Mouse (Mus musculus) adrenal gland, postnatal 25 days (tissue): Measurements from ENCODE around the gene Shisa4. TPM values are rescaled to one million over a fixed set of nuclear protein-coding genes. Genes with fewer than 3 reads are reported as not detected.

Experiments
- DNase-seq: peaks from one replicate; pipeline ENCODE4 v3.0.0; 2021; ENCODE audit warnings: mixed read lengths
- total RNA-seq: library from RNA; stranded (reverse); gene quantifications from 2 replicates; pipeline ENCODE4 v1.2.3, GENCODE M21; 2021

Gene Shisa4
- total RNA-seq, 1 experiment from 2014 or later = 12.1 TPM

DNA sequence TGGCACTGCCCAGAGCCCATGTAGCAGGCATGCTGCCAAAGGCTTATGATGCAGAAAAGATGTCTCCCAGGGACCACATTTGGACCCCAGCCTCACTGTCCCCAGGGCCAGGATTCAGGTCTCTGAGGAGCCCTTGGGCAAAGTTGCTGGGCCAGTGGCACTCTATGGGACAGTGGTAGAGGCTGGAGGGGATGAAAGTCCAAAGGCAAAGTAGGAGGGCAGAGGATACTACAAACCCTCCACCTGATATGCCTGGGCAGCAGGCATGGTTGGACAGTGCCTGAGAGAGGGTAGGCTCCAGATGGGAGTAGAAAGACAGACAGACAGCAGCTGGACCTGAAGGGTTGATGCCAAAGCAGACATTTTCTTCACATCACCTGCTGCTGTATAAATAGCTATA is 8.7 kb downstream of the Shisa4 start:
- no peak for DNase-seq

- DNase-seq = no peak
Measured at GRCm38 (mm10) chr1:135363446-135363845, 11.6 kb downstream of the Shisa4 start.

- no peak for DNase-seq
Measured at GRCm38 (mm10) chr1:135362115-135362514, 12.9 kb downstream of the Shisa4 start.

DNA sequence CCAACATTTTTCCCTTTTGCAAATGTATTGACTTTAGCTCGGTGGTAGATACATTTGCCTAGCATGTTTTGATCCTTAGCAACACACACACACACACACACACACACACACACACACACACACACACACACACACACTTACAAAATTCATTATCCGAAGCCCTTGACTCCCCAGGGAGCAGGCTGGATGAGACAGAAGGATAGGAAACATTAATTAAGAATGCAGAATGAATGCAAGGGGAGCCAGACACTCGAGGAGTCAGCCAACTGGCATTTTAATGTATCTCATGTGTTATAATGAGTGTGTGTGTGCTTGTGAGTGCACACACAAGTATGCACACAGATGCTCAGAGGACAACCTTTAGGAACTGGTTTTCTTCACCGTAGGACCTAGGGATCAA is 13.5 kb downstream of the Shisa4 start:
- no peak for DNase-seq

DNA sequence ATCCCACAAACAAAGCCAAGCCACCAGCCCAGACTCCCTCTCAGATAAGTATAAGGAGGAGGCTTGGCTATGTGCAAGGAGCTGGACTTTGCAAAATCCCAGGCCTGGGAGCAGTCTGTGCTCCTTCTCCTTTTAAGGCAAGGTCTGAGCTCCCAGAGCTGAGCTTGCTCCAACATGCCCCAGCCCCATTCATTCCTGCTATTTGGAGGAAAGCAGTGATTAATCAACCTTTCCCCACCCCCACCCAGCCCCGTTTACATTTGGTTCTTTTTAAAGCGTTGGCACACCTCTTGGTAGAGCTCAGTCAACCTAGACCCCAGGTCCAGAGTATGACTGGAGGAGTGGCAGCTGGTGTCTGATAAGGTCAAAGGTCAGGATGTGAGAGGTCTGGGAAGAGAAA is 16.0 kb downstream of the Shisa4 start:
- DNase-seq = no peak

GRCm38 (mm10) chr1:135351953-135352352 is 23.1 kb downstream of the Shisa4 start:
- peak; percentile 27 for DNase-seq

DNA sequence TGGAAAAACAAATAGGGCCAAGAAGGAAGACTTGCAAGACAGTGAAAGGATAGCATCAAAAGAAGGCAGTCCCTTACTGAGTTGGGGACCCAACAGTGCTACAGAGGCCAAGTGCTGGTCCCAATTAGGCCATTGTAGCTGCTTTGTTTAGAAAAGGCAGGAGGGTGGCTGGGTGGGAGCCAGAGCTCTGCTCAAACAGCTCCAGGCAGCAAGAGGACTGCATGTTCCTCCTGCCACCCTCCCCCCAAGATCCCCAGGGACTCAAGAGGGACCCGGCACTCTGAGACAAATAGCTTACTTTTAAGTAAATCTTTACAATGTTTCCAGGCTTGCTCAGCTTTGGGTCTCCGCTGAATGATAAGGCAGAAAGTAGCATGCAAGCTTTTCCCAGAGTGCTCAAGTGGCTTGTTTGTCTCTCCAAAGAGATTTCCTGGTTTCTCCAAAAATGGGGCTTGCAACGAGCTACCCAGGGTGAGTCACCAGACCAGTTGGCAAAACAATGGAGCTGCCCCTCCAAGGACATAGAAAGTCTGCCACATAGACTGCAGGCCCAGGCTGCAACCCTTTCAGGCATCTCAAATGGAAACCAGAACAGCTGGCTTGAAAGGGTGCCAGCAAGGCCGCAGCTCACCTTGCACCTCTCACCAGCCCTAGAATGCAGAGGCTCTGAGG is 27.4 kb downstream of the Shisa4 start:
- peak; percentile 52 for DNase-seq

DNA sequence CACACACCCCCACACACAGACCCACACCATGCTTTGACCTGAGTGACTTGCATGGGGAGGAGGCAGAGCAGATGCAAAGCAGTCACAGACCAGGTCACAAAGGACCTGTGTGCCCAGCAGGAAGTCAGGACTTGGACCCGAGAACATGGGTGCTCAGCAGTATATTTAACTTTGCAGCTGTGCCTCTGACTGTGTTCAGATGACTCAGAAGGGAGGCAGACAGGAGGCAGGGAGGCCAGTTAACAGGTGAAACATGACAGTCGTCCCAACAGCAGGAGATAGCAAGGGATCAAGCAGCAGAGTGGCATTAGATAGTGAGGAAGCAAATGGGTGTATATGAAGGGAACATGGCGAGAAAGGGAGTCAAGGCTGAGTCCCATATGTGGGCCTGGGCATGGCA is 28.1 kb downstream of the Shisa4 start:
- DNase-seq = no peak

DNA sequence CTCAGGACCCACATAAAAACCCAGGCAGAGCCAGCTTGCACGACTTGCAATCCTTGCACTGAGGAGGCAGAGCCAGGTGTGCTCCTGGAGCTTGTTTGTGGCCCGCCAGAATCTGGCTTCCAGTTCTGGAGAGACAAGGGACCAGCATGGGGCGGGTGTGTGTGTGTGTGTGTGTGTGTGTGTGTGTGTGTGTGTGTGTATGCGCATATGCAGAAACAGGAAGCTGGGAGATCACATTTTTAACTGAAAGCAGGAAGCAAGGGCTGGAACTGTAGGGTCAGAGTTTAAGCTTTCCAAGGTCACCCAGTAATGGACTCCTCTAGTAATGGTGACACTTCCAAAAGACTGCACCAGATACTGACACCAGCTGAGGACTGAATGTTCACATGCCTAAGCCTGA is 31.0 kb downstream of the Shisa4 start:
- no peak for DNase-seq

DNA sequence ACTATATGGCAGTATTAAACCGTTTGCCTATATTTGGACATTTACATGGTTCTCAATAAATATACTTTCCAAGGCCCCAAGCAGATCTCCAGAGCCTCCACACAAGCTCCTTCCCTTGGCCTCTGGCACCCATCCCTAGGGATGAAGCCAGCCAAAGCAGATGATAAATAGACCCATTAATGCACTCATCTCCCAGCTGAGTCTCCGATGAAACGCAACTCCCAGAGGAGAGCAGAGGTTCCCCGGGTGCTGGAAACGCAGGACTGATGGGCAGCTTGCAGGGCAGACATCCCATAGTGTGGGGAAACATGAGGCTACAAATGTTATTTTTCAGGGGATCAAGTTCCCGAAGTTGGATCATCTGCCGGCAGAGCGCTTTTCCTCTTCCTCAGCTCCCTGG is 33.1 kb downstream of the Shisa4 start:
- no peak for DNase-seq

- DNase-seq = no peak
Measured at GRCm38 (mm10) chr1:135330578-135330977, 44.5 kb downstream of the Shisa4 start.

GRCm38 (mm10) chr1:135328368-135328767 is 46.7 kb downstream of the Shisa4 start:
- DNase-seq = no peak

DNA sequence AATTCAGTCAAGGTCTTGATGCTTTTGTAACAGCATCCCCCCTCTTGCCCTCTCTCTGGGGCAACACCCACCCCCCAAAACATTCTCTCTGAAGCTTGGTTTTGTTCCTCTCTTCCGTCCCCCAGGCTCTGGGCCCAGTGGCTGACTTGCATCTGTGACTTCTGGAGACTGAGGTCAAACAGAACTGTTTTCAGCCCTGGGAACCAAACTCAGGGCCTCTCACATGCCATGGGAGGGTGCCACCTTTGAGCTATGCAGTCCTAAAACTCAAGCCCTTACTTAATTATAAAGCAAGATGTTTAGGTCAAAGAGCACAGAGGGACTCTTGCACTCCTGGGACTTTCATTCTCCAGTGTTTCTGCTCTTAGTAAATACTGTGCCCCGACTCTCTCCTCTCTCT is 49.1 kb downstream of the Shisa4 start:
- DNase-seq = no peak

GRCm38 (mm10) chr1:135324571-135324970 is 50.5 kb downstream of the Shisa4 start, which contains the start of gene Lmod1:
Lmod1 (plus strand) TSS chr1:135324807.
- peak; percentile 36 for DNase-seq

DNA sequence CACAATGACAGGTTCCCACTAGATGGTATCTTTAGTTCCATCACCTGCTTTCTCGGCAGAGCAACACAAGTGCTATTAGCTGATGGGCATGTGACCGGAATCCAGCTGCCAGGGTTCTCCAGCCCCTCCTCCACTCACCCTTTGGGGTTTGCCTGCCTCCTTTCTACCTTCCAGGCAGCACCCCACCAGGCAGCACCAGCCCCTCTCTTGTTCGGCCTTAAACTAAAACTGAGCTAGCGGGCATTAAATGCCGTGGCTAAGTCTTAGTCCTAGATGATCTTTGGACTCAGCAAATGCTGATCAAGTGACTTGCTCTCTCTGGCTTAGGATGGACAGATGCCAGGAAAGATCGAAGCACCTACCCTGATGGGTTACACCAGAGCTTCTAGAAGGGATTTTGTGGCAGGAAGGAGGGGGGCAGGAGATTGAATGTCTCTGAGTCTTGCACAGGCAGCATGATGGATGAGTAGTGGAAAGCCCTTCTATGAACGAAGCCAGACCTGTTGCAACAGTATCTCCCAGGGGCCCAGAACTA is 51.6 kb downstream of the Shisa4 start:
- DNase-seq = no peak

Other genes starting within 250 kb of the Shisa4 start
- 1.4 and 1.5 TPM in 2 replicates for gene Ptpn7, start 242.5 kb downstream of the Shisa4 start, total RNA-seq
- 47.8 and 59.0 TPM in 2 replicates for gene Arl8a, start 228.4 kb downstream of the Shisa4 start, total RNA-seq
- 0.52 and 0.67 TPM in 2 replicates for gene Gpr37l1, start 207.6 kb downstream of the Shisa4 start, total RNA-seq
- 0.21 TPM in 1 of 2 replicates, not detected in the other for gene Elf3, start 116.7 kb downstream of the Shisa4 start, total RNA-seq
- gene Rnpep, start 91.2 kb downstream of the Shisa4 start, total RNA-seq = 50.9 and 58.0 TPM in 2 replicates
- 161 and 183 TPM in 2 replicates for gene Timm17a, start 61.5 kb downstream of the Shisa4 start, total RNA-seq
- gene Lmod1, start 50.4 kb downstream of the Shisa4 start, total RNA-seq = 1.1 and 1.6 TPM in 2 replicates
- gene Ipo9, start 55.3 kb upstream of the Shisa4 start, total RNA-seq = 60.4 and 77.0 TPM in 2 replicates
- 16.4 and 20.0 TPM in 2 replicates for gene Nav1, start 232.1 kb upstream of the Shisa4 start, total RNA-seq